Mouse (Mus musculus) 3134 (cell line): ENCODE measurements around the gene Cntnap5a.
"Not testable (repeated sequence)": the region's sequence is repeated elsewhere in the genome, so short reads cannot be mapped to it uniquely, and the experiment has no call there.

Experiments used
- DNase-seq: peaks from one replicate; pipeline ENCODE4 v3.0.0-alpha.2; 2011; ENCODE audit warnings: low spot score; ENCODE audit not compliant: insufficient read length; ENCODE audit errors: extremely low read depth

Gene Cntnap5a

DNA sequence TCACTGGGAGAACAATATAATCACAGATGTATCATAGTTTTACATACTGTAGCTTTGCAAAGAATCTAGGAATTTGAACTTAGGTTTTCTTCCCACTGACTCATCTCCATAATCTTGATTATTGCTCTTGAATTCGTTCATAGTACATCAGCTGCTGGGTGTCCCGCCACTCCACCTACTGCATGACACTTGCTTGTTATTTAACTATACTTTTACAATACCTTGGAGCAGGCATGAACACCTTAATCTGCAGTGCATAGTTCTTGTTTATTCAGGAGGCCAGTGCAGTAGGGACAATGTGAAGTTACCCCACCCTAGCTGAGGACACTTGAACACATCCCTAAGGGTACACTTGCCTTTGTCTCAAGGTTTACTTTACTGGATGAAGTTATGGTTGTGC, 352.3 kb downstream of the Cntnap5a start:
- no peak for DNase-seq

DNA sequence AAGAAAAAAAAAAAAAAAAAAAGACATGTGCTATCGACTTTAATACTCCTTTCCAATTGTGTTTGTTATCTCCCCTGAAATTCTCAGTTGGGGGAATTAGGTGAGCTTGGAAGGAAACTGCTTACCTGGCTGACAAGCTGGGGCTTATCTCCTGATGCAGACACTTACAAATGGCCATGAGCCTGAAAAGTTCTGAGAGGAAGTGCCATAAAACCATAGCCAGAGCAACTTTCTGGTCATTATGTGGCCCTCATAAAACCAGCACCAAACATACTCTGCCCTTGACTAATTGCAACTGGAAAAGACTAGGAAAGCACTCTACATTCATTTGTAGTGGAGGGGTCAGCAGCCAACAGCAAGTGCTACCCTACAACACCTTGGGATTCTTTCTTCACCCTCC, 359.5 kb downstream of the Cntnap5a start:
- DNase-seq: no peak

DNA sequence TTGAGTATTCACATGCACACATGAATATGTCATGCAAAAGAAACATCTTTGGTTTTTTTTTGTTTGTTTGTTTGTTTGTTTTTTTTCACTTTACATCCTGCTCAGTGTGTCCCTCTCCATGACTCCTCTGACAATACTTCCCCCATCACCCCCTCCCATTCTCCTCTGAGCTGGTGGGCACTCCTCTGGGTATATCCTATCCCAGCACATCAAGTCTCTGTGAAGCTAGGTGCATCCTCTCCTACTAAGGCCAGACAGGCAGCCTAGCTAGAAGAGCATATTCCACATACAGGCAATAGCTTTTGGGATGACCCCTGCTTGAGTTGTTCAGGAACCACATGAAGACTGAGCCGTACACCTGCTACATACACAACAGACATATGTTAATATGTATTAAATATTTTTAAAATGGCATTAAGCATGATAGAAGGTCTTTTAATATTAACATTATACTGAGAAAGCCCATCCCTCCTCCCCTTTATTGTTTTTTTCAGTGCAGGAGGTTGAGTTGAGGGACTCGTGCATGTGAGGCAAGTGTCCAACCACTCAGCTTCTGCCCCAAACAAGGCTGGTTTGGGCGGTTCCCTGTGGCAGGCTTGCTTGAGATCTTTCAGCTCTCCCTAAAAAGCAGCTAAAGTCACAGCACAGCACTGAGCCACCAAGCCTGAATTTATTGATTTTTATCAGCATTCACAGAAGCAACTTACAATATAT, 422.6 kb downstream of the Cntnap5a start:
- DNase-seq: no peak

DNA sequence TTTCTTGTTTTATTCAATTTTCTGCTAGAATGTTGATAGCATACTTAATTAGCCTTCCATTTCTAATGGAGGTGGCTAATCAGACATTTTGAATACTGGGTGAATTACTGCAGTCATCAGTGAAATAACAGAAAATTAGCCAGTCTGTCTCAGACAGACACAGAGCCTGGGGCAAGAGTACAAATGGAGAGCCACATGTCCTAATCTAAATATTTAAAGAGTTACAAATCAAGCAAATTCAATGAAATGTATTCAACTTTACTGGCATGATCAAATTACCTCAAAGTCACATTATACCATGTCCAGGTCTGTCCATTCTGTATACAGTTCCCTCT, 423.1 kb downstream of the Cntnap5a start:
- no peak for DNase-seq

DNA sequence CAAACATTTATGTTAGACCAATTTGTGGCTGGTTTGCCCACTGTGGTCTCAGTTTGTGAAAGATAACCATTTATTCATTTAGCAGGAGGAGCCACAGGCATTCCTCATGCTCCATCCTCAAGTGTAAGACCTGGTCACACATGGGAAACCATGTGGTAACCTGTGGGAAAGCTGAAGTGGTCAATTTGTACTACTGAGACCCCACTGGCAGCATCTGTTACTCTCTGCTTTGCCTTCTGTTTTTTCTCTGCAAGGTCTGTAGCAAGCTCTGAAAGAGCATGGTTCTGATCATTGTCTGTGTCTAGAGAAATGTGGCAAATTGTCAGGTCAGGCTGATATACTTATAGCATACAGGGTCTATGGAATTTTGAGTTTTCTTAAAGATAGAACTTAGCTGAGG, 423.8 kb downstream of the Cntnap5a start:
- DNase-seq: no peak

DNA sequence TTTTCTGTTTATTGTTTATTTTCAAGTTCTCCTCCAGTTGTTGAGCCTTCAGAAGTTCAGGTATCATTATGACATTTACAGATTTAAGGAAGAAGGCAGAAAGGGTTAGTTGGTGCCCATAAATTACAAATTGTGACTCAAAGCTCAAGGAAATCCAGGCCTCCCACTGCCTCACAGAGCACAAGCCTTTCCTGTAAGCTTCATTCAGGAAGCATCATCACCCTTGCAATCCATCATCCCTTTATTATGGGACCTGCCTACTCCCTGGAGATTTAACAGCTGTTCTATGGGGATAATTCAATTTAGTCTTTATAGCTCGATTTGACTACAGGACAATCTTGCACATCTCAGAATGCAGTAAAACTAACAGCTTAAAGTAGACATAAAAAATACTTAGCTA, 441.2 kb downstream of the Cntnap5a start:
- no peak for DNase-seq

DNA sequence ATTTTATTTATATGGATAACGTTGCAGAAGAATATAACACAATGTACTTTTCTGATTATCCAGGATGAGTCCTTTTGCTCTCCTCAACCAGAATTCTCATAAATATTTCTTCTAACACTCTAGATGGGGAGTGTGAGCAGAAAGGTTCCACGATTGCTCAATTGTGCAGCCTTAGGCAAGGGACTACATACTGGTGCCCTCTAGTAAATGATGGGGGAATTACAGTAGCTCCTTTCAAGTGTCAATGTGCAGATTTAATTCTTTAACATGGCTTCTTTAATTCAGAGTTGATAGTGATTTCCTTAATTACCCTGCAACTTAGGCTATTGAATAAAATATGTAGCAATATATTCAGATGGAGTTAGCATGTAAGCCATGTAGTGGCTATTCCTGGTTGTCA, 442.5 kb downstream of the Cntnap5a start:
- DNase-seq: no peak

DNA sequence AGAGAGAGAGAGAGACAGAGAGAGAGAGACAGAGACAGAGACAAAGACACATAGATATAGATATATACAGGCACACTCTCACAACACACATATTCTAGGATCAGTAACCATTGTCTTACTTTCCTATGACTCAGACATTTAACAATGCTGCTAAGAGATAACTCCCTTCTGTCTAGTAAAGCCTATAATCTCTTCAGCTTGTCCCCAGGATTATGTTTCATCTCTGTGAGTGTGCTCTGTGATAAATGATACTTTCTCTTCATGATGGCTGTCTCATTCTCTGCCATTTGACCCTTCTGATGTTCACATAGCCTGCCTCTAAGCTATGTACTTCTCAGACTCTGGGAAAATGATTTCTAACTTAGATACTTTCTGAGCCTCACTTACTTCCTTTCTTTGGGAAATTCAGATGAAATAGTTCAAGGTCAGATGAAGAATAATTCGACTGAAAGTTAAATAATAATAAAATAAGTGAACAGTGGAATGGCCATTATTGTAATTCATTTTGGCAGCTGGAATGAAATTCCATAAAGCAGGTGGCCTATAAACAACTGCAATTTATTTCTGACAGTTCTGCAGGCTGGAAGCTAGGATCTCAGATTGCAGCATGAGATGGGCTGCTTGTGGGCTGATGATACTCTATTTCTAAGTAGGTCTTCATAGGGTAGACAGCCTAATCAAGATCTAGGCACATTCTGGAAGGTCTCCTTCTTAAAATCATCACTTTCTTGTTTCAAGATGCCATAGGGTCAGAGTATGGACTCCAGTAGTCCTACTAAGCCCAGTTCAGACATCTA, 444.1 kb downstream of the Cntnap5a start:
- no peak for DNase-seq

DNA sequence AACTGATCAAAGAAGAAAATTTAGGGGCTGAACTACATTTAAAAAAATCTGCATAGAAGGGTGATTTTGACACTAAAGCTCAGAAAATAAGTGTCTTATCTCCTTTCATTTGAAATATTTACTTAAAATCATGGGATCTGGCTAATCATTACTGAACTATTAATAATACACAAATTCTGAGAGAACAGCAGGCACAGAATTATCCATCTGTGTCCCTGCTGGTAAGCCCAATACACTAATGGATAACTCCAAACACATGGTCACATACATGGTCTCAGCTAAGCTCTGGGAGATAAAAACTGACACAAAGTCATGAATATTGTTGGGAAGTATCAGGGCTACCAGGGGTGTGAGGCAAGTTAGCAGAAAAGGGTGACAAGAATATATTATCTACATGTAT, 447.9 kb downstream of the Cntnap5a start:
- no peak for DNase-seq

DNA sequence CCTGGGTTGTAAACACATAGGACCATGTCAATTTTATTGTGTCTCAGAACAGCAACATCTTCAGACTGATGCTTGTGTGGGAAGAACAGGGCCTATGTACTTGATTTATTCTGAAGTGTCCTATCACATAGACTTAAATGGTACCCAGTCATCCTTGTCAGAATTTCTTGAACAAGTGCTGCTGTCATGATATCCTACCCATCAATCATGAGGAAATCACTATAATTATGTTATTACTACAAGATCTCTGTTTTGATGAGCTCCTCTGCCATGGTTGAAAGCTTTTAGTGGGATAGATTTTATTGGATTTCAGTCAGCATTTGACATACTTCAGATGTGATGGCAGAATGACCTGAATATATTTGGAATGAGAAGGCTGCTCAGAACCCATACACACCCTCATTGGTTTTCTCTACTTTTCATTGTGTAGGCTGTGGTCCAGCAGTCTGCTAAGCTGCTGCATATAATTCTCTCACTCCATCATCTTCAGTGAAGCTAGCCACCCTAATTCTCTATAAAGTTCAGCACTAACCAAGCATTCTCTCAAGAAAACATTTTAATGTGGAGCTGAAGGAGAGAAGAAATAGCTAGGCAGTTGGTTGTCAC, 465.3 kb downstream of the Cntnap5a start:
- DNase-seq: no peak

DNA sequence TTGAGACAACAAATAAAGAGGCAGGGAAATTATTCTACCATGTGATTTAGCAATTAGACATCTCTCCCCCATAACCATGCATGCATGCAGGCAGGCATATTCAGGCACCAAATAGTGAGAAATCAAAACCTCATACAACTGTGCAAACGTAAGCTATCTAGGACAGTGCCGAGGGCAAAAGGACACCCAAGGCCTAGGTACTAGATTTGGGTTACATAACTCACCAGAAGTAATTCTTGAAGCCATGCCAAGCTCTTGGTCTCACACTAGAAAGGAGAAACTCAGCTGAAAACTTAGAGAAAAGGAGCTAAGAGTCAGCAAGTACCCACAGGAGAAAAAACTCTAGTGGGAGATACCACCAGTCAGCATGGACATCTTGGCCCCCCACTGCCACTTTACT, 499.9 kb downstream of the Cntnap5a start:
- no peak for DNase-seq

DNA sequence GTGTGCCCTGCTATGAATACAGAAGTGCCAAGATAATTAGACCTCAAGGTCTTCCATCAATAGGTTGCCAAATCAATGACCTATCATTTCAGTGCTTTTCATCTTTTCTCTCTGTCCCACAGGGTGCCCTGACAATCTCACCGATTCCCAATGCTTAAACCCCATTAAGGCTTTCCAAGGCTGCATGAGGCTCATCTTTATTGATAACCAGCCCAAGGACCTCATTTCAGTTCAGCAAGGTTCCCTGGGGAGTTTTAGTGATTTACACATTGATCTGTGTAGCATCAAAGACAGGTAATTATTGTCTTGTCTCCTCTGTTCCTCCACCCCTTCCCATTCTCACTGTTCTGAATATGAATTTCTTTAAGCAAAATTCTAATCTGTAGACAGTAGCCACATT, 503.6 kb downstream of the Cntnap5a start:
- DNase-seq: not testable (repeated sequence)

DNA sequence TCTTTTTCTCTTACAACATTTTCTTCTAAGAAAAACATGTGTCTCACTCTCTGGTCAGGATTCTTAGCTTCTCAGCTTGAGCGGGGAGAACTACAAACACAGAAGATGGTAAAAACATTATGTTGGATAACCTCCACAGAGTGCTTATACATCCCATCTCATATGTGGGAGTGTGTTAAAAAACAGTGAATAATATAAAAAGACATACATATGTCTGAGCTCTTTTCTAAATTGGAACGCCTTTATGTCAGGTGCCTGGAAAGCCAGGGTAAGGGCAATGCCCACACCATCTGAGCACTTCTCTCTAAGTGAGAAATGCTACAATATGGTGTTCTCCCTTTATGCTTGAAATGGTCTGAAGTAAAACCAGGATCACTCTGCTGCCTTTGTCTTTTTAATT, 507.7 kb downstream of the Cntnap5a start:
- no peak for DNase-seq

DNA sequence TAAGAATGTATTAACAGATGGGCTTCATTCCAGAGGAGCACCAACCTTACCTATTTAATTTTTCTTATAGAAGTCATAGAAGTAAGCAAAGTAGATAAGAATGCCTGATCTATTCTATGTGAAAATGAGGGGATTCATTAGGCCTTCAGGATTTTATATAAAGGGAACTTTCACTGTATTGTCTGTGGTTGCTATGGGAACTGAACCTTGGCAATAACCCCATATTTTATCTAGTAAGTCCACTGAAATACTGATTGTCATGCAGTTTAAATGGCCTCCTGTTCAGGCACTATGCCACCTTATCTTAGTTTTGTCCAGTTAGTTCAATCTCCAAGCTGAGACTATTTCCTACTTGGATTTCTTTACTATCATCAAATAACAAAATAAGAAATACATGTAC, 532.3 kb downstream of the Cntnap5a start:
- DNase-seq: no peak

DNA sequence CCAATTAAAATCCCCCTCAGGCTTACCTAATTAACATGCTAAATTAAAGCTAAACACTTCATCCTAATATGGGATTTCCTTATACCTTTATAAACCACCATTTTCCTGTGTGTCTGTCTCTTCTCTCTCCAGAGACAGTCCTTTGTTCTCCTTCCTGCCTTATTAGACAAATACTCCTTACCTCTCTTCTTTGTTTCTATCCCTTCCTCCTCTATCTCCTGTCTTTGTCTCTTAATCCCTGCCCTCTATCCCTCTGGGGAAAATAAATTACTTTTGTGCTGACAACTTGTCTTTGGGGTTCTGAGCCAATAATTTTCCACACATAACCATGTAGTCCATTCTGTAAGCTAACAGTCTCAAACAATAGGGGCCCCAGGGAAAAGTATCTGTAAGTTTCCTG, 556.0 kb downstream of the Cntnap5a start:
- no peak for DNase-seq

DNA sequence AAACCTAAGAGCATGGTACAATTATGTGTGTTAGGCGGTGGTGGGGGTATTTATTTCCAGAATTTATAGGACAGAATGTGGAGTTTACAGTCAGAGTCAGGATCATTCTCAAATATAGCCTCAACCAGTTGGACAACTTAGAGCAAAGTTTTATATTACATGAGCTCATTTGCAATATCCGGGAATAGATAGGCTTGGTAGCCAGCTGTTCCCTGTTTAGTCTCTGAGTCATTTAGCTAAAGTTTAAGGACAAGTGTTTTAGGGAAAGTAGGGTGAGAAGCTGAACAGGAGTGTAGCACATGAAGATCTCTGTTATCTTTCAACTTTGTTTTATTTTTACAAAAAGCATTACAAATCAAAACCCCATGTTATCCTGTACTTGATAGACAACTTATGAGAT, 559.3 kb downstream of the Cntnap5a start:
- no peak for DNase-seq

DNA sequence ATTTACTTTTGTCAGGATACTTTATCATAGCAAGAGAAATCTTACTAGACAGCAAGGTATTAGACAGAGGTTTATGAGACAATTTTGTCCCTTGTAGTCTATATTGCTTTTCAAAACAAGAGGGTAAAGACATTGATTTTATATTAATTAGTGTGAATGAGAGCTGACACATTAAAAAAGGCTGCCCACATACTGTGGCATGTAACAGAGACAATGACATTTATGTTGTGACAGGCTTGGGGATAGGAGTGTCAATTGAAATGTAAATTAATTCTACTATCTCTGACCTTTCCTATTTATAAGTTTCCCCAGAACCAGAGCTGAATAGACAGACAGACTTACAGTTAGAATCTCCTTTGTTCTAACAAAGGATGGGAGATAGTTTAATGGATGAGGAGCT, 596.6 kb downstream of the Cntnap5a start:
- no peak for DNase-seq

DNA sequence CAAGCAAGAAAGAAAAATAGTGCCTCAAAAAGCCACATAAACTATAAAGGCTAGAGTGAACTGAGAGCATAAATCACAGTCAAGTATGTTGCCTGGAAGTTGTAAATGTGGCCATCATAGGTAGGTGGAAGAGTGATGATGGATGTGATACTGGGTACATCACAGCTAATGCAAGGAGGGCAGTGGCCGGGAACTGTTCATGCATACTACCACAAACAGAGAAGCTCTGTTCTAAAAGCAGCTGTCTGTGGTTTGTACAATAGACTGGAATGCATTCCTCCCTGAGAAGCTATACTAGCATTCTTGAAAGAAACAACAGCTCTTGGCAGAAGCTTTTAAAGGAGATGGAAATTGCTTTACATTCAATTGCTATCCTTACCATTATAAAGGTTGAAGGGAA, 599.4 kb downstream of the Cntnap5a start:
- no peak for DNase-seq

DNA sequence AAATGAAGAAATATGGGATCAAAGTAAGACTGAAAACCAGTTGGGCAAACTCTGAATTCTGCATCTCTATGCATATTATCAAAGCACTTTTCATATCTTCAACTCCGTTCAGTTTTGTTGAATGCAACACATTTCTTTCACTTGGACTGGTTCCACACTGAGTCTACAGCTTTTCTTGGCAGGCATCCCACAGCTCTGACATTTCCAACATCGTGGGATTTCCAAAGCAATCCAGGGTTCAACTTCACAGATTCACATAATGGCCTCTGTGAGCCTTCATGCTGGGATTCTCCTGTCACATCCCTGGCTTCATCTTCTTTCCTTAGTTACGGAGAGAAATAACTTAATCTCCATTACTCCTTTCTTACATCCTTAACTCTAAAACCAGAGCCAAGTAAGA, 622.0 kb downstream of the Cntnap5a start:
- no peak for DNase-seq

DNA sequence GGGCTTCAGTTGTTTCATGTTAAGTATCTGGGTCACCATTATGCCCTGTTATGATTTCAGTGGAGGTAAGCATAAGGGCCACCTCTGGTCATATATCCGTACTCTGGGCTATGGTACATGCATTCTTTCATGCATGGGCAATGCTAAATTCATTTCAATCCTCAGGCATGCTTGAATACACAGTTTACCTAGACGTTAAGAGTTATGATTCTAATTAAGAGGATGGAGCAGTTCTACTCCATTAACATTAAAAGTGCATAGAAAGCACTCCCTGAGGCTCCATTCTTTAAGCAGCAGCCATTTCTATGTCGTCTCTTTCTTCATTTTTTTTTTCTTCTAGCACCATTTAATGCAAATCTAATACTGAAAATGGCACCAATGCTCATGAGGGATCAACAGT, 627.0 kb downstream of the Cntnap5a start:
- DNase-seq: no peak

DNA sequence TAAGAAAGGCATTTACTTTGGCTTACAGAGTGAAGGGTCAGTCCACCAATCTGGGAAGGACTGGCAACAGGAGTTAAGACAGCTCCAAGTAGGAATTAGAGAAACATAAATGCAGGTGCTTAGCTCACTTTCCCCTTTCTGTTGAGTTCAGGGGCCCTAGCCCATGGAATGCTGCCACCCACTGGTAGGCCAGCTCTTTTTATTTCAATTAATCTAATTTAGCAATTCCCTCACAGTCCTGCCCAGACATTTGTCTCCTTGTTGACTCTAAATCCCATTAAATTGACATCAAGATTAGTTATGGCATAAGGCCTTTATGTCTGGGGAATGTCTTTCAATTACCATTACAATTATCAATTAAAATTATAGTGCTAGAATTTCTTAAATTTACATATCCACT, 628.7 kb downstream of the Cntnap5a start:
- no peak for DNase-seq

DNA sequence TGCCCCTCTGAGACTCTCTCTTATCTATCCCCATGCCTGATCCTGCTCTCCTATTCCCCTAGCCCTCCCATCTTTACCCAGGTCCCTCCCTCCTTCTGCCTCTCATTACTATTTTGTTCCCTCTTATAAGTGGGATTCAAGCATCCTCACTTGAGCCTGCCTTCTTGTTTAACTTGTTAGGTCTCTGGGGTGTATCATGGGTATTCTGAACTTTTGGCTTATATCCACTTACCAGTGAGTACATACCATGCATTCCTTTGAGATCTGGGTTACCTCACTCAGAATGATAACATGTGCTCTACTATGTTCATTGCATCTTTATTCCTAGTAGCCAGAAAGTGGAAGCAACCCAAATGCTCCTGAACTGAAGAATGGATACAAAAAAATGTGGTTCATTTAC, 639.9 kb downstream of the Cntnap5a start:
- no peak for DNase-seq
